Mouse (Mus musculus) urinary bladder, postnatal 10 days (tissue): ENCODE measurements around the gene Hs6st3.

Source experiments
- DNase-seq: peaks from one replicate; pipeline ENCODE4 v3.0.0; 2022; ENCODE audit warnings: low spot score

Gene Hs6st3

GRCm38 (mm10) chr14:119656936-119657335 lies 518.8 kb downstream of the Hs6st3 start:
- DNase-seq: no peak

- DNase-seq: no peak
Observed at GRCm38 (mm10) chr14:119665741-119666141, 527.6 kb downstream of the Hs6st3 start.

- no peak for DNase-seq
Observed at GRCm38 (mm10) chr14:119667421-119667820, 529.3 kb downstream of the Hs6st3 start.

- DNase-seq: no peak
Observed at GRCm38 (mm10) chr14:119670836-119671587, 532.9 kb downstream of the Hs6st3 start.

GRCm38 (mm10) chr14:119678574-119678973 lies 540.4 kb downstream of the Hs6st3 start:
- no peak for DNase-seq

GRCm38 (mm10) chr14:119680052-119680451 lies 541.9 kb downstream of the Hs6st3 start:
- no peak for DNase-seq

GRCm38 (mm10) chr14:119687885-119688284 lies 549.7 kb downstream of the Hs6st3 start:
- no peak for DNase-seq

- no peak for DNase-seq
Observed at GRCm38 (mm10) chr14:119699982-119700381, 561.8 kb downstream of the Hs6st3 start.

- no peak for DNase-seq
Observed at GRCm38 (mm10) chr14:119714712-119715111, 576.6 kb downstream of the Hs6st3 start.

- no peak for DNase-seq
Observed at GRCm38 (mm10) chr14:119717323-119717722, 579.2 kb downstream of the Hs6st3 start.

- no peak for DNase-seq
Observed at GRCm38 (mm10) chr14:119725102-119725501, 587.0 kb downstream of the Hs6st3 start.

- no peak for DNase-seq
Observed at GRCm38 (mm10) chr14:119731436-119732080, 593.4 kb downstream of the Hs6st3 start.

- DNase-seq: no peak
Observed at GRCm38 (mm10) chr14:119732219-119732618, 594.1 kb downstream of the Hs6st3 start.

GRCm38 (mm10) chr14:119737408-119737961 lies 599.3 kb downstream of the Hs6st3 start:
- no peak for DNase-seq

GRCm38 (mm10) chr14:119741791-119742190 lies 603.6 kb downstream of the Hs6st3 start:
- no peak for DNase-seq

GRCm38 (mm10) chr14:119761376-119761775 lies 623.2 kb downstream of the Hs6st3 start:
- DNase-seq: no peak

- no peak for DNase-seq
Observed at GRCm38 (mm10) chr14:119772040-119772439, 633.9 kb downstream of the Hs6st3 start.

- DNase-seq: no peak
Observed at GRCm38 (mm10) chr14:119776261-119776660, 638.1 kb downstream of the Hs6st3 start.

- DNase-seq: no peak
Observed at GRCm38 (mm10) chr14:119779982-119780588, 641.9 kb downstream of the Hs6st3 start.

GRCm38 (mm10) chr14:119781111-119781510 lies 643.0 kb downstream of the Hs6st3 start:
- no peak for DNase-seq

GRCm38 (mm10) chr14:119789457-119789856 lies 651.3 kb downstream of the Hs6st3 start:
- no peak for DNase-seq

GRCm38 (mm10) chr14:119797172-119797850 lies 659.2 kb downstream of the Hs6st3 start:
- DNase-seq: no peak
